8 mouse cellular contexts compared by ENCODE assay signal in genomic region chr10:81365073-81365472, GRCm38 (mm10). TPM values are rescaled to one million over a fixed set of nuclear protein-coding genes. Genes with fewer than 3 reads are reported as not detected.
A peak's percentile ranks its signal among the peaks of the same experiment; 100 is the strongest.
DNase-seq lines count a peak whose midpoint lies in the region; ATAC-seq and TF ChIP-seq lines count a peak whose summit lies in the region.

No protein-coding gene starts in this region.

- 0 out of 2 replicates have a peak overlapping the region, but pooled peaks have one; percentile 12 for H3K27ac ChIP-seq in lung, embryonic 15.5 days
- no peak overlapping the region for H3K27ac ChIP-seq in hindbrain, embryonic 15.5 days (replicated peaks)
- no peak overlapping the region for H3K27ac ChIP-seq in neural tube, embryonic 13.5 days (replicated peaks)

- peaks cover 54% of the 10 kb centered on the region for H3K4me1 ChIP-seq in lung, embryonic 15.5 days
- 0 out of 2 replicates have a peak, but pooled peaks cover 5% of the 10 kb centered on the region for H3K4me1 ChIP-seq in lung, adult 2 months (ENCODE audit: control insufficient read depth, insufficient read depth, low read length)
- H3K4me1 ChIP-seq in hindbrain, embryonic 15.5 days (replicated peaks), result peaks cover 25% of the 10 kb centered on the region
- H3K4me1 ChIP-seq in neural tube, embryonic 13.5 days (replicated peaks), result peaks cover 57% of the 10 kb centered on the region

- no peak overlapping the region for H3K9ac ChIP-seq in lung, embryonic 15.5 days
- no peak overlapping the region for H3K9ac ChIP-seq in hindbrain, embryonic 15.5 days
- H3K9ac ChIP-seq in neural tube, embryonic 13.5 days, result peak overlapping the region; percentile 59; the same call in 1 of the 2 replicates

- peaks cover 37% of the 10 kb centered on the region for H3K36me3 ChIP-seq in lung, embryonic 15.5 days
- peaks cover 36% of the 10 kb centered on the region for H3K36me3 ChIP-seq in hindbrain, embryonic 15.5 days
- peaks cover 52% of the 10 kb centered on the region for H3K36me3 ChIP-seq in neural tube, embryonic 13.5 days

- H3K27me3 ChIP-seq in lung, embryonic 15.5 days, result peaks cover 6% of the 10 kb centered on the region; the same call in 1 of the 2 replicates
- H3K27me3 ChIP-seq in hindbrain, embryonic 15.5 days, result peaks cover 18% of the 10 kb centered on the region
- peaks cover 32% of the 10 kb centered on the region for H3K27me3 ChIP-seq in neural tube, embryonic 13.5 days

- no peak for TF ChIP-seq CTCF in lung, adult 2 months (IDR thresholded peaks at IDR 0.05; ENCODE audit: insufficient read depth, low read length)

- no peak overlapping the region for H3K4me3 ChIP-seq in lung, embryonic 15.5 days
- H3K4me3 ChIP-seq in lung, adult 2 months (replicated peaks; ENCODE audit: extremely low read depth, low read depth, low read length), result no peak overlapping the region
- no peak overlapping the region for H3K4me3 ChIP-seq in hindbrain, embryonic 15.5 days
- H3K4me3 ChIP-seq in neural tube, embryonic 13.5 days, result no peak overlapping the region; the same call in 1 of the 2 replicates

- no peak for TF ChIP-seq POLR2A in lung, adult 2 months (IDR thresholded peaks at IDR 0.05; ENCODE audit: borderline replicate concordance, extremely low read depth, low read depth, low read length)

- DNase-seq in frontal cortex, postnatal 10 days (ENCODE audit: low spot score in 2 of 2), result no peak
- no peak for DNase-seq in lung, adult 2 months
- DNase-seq in cerebellum, adult 9-10 months, result no peak
- no peak for DNase-seq in lung, postnatal 36 days

- H3K9me3 ChIP-seq in lung, embryonic 15.5 days, result no peaks in the 10 kb centered on the region
- no peaks in the 10 kb centered on the region for H3K9me3 ChIP-seq in hindbrain, embryonic 15.5 days
- no peaks in the 10 kb centered on the region for H3K9me3 ChIP-seq in neural tube, embryonic 13.5 days

- 31% methylated on average over 4 of the region's 4 CpGs for WGBS in lung, embryonic 15.5 days
- WGBS in lung, adult 2 months, result 50% methylated on average over 4 of the region's 4 CpGs
- 44% methylated on average over 4 of the region's 4 CpGs for WGBS in hindbrain, embryonic 15.5 days
- 41% methylated on average over 4 of the region's 4 CpGs for WGBS in neural tube, embryonic 13.5 days

- ATAC-seq in frontal cortex, adult (ENCODE audit: low TSS enrichment), result peak; percentile 56
- no peak for ATAC-seq in lung, embryonic 15.5 days (ENCODE audit: borderline replicate concordance, extremely low read depth, low FRiP score, low TSS enrichment)
- 0 out of 2 replicates have a peak, but pooled peaks have one; percentile 5 for ATAC-seq in hindbrain, embryonic 15.5 days (ENCODE audit: low FRiP score, low read depth)
- ATAC-seq in neural tube, embryonic 13.5 days (ENCODE audit: low read depth), result peak; percentile 25; the same call in 1 of the 2 replicates

- H3K4me2 ChIP-seq in lung, embryonic 15.5 days, result 0 out of 2 replicates have a peak overlapping the region, but pooled peaks have one; percentile 59
- no peak overlapping the region for H3K4me2 ChIP-seq in hindbrain, embryonic 15.5 days
- peak overlapping the region; percentile 50; the same call in 1 of the 2 replicates for H3K4me2 ChIP-seq in neural tube, embryonic 13.5 days

RNA-seq across cellular contexts. Expression of gene 4930404N11Rik, which starts 0.5 kb away (rescaled TPM):
- polyA plus RNA-seq in lung, embryonic 15.5 days (2015; fragmentation: Nextera tagmentation; extraction: Ambion mirVana), result 2.0 and 3.0 TPM in 2 replicates
- 21.9 and 25.8 TPM in 2 replicates for polyA plus RNA-seq in lung, adult 2 months (2012; rRNA removed)
- 1.1 TPM in 2 replicates for polyA plus RNA-seq in hindbrain, embryonic 15.5 days (2015; fragmentation: Nextera tagmentation; extraction: Ambion mirVana)
- 0.68 and 0.87 TPM in 2 replicates for polyA plus RNA-seq in neural tube, embryonic 13.5 days (2015; fragmentation: Nextera tagmentation; extraction: Ambion mirVana)

RNA-seq across cellular contexts. Expression of gene Mfsd12, which starts 7.8 kb away (rescaled TPM):
- polyA plus RNA-seq in lung, embryonic 15.5 days (2015; fragmentation: Nextera tagmentation; extraction: Ambion mirVana), result 17.6 and 20.4 TPM in 2 replicates
- polyA plus RNA-seq in lung, adult 2 months (2012; rRNA removed), result 33.3 and 39.9 TPM in 2 replicates
- polyA plus RNA-seq in hindbrain, embryonic 15.5 days (2015; fragmentation: Nextera tagmentation; extraction: Ambion mirVana), result 21.0 and 21.1 TPM in 2 replicates
- 16.5 and 17.8 TPM in 2 replicates for polyA plus RNA-seq in neural tube, embryonic 13.5 days (2015; fragmentation: Nextera tagmentation; extraction: Ambion mirVana)

RNA-seq across cellular contexts. Expression of gene Fzr1, which starts 13.2 kb away (rescaled TPM):
- polyA plus RNA-seq in lung, embryonic 15.5 days (2015; fragmentation: Nextera tagmentation; extraction: Ambion mirVana), result 110 and 115 TPM in 2 replicates
- 59.3 and 61.8 TPM in 2 replicates for polyA plus RNA-seq in lung, adult 2 months (2012; rRNA removed)
- 147 and 152 TPM in 2 replicates for polyA plus RNA-seq in hindbrain, embryonic 15.5 days (2015; fragmentation: Nextera tagmentation; extraction: Ambion mirVana)
- 105 and 112 TPM in 2 replicates for polyA plus RNA-seq in neural tube, embryonic 13.5 days (2015; fragmentation: Nextera tagmentation; extraction: Ambion mirVana)

RNA-seq across cellular contexts. Expression of gene Hmg20b, which starts 14.8 kb away (rescaled TPM):
- 91.2 and 92.5 TPM in 2 replicates for polyA plus RNA-seq in lung, embryonic 15.5 days (2015; fragmentation: Nextera tagmentation; extraction: Ambion mirVana)
- 106 and 134 TPM in 2 replicates for polyA plus RNA-seq in lung, adult 2 months (2012; rRNA removed)
- polyA plus RNA-seq in hindbrain, embryonic 15.5 days (2015; fragmentation: Nextera tagmentation; extraction: Ambion mirVana), result 39.0 and 39.9 TPM in 2 replicates
- 46.5 and 51.5 TPM in 2 replicates for polyA plus RNA-seq in neural tube, embryonic 13.5 days (2015; fragmentation: Nextera tagmentation; extraction: Ambion mirVana)

RNA-seq across cellular contexts. Expression of gene Dohh, which starts 19.2 kb away (rescaled TPM):
- polyA plus RNA-seq in lung, embryonic 15.5 days (2015; fragmentation: Nextera tagmentation; extraction: Ambion mirVana), result 75.9 and 79.8 TPM in 2 replicates
- 79.2 and 83.4 TPM in 2 replicates for polyA plus RNA-seq in lung, adult 2 months (2012; rRNA removed)
- 92.2 and 94.0 TPM in 2 replicates for polyA plus RNA-seq in hindbrain, embryonic 15.5 days (2015; fragmentation: Nextera tagmentation; extraction: Ambion mirVana)
- 72.2 and 75.2 TPM in 2 replicates for polyA plus RNA-seq in neural tube, embryonic 13.5 days (2015; fragmentation: Nextera tagmentation; extraction: Ambion mirVana)
